Mouse (Mus musculus): Measurements from ENCODE around the gene Tmem216. TPM values are rescaled to one million over a fixed set of nuclear protein-coding genes. Genes with fewer than 3 reads are reported as not detected.

Tmem216 gene
- total and polyA plus RNA-seq, 2 experiments from 2014 or later = 26.9 to 46.4 TPM

DNA sequence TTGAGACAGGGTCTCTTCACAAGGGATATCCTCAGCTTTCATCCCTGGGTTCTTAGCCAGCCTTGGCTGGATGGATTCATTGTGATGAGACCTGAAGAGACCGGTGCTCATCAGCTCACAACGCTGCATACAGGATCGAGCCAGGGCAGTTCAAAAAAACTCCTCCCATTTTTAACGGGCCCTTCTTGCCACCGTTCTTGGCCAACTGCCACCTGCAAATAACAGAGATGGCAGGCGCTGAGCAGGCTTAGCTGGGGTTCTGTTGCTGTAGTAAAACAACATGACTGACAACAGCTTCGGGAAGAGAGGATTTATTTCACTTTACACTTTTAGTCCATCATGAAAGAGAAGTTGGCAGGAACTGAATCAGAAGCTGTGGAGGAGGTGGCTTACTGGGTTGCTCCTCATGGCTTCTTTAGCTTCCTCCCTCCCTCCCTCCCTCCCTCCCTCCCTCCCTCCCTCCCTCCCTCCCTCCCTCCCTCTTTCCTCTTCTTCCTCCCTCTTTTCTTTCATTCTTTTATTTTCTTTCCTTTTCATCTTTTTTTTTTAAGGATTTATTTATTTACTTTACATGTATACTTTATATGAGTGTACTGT, 27.6 kb upstream of the Tmem216 start:
- WGBS = 27% methylated on average over 7 of the region's 7 CpGs
- Histone ChIP-seq H3K4me3 (ENCODE audit: low read depth, low read length) (no peak overlapping the region), H3K27me3 (ENCODE audit: insufficient read depth, low read length) (no peaks in the 10 kb centered on the region), H3K4me2 (ENCODE audit: low read depth) (no peak overlapping the region), H3K27ac (ENCODE audit: low read depth, low read length) (no peak overlapping the region), H3K4me1 (ENCODE audit: insufficient read depth) (peaks cover 2% of the 10 kb centered on the region; the same call in 1 of the 2 replicates), H3K9me3 (ENCODE audit: low read length) (no peaks in the 10 kb centered on the region), H3K9ac (no peak overlapping the region), H3K36me3 (ENCODE audit: insufficient read depth) (peaks cover 1% of the 10 kb centered on the region; the same call in 1 of the 2 replicates)
- ATAC-seq (no peak), DNase-seq (peak; percentile 9)
- TF ChIP-seq CTCF (IDR thresholded peaks at IDR 0.05; ENCODE audit: low read depth) = no peak

DNA sequence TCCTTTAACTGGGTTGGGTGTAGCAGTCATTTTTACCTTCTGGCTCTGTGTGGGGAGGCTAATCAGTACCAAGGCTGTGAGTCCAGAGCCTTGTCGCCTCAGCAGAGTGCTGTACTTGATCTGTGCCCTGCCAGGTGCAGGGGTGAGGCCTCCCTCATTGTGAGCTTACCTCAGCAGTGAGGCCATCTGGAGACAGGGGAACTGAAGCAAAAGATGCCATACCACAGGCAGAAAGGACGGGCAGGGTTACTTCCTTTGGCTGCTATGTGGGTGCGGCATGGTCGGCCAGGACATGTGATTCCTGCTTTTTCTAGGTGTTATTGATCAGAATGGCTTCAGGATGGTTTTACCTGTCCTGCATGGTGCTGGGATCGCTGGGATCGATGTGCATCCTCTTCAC, 25.9 kb upstream of the Tmem216 start:
- Histone ChIP-seq H3K4me1 (ENCODE audit: insufficient read depth) (peaks cover 13% of the 10 kb centered on the region), H3K9me3 (ENCODE audit: low read length) (no peaks in the 10 kb centered on the region), H3K4me2 (ENCODE audit: low read depth) (no peak overlapping the region), H3K36me3 (ENCODE audit: insufficient read depth) (no peaks in the 10 kb centered on the region), H3K9ac (no peak overlapping the region), H3K27me3 (ENCODE audit: insufficient read depth, low read length) (no peaks in the 10 kb centered on the region), H3K27ac (ENCODE audit: low read depth, low read length) (no peak overlapping the region), H3K4me3 (ENCODE audit: low read depth, low read length) (no peak overlapping the region)
- ATAC-seq (no peak), DNase-seq (no peak)
- WGBS = 90% methylated on average over 6 of the region's 6 CpGs
- no peak for TF ChIP-seq CTCF (IDR thresholded peaks at IDR 0.05; ENCODE audit: low read depth)

DNA sequence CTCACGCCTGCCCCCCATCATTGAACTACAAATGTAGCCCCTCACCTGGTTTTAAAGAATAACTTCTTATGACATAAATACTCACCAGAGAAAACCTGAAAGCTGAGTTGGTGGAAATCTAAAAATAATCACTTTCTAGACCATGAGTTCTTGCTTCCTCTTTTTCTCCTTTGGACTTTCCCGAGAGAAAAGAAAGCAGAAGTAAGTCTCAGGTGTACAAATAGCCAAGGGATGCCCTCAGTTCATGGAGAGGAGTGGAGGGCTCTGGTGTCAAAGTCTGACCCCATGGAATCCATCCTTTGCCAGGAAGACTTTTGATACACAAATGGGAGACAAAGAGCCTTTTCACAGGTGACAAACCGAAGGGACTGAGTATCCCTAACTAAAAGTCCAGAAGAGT, 24.7 kb upstream of the Tmem216 start:
- H3K4me3 ChIP-seq (ENCODE audit: low read depth, low read length) = no peak overlapping the region
- H3K36me3 ChIP-seq (ENCODE audit: insufficient read depth) = no peaks in the 10 kb centered on the region
- 85% methylated on average over 3 of the region's 3 CpGs for WGBS
- DNase-seq (no peak), ATAC-seq (no peak)
- H3K4me2 ChIP-seq (ENCODE audit: low read depth) = no peak overlapping the region
- no peaks in the 10 kb centered on the region for H3K9me3 ChIP-seq (ENCODE audit: low read length)
- no peaks in the 10 kb centered on the region for H3K27me3 ChIP-seq (ENCODE audit: insufficient read depth, low read length)
- no peak overlapping the region for H3K27ac ChIP-seq (ENCODE audit: low read depth, low read length)
- no peak for TF ChIP-seq CTCF (IDR thresholded peaks at IDR 0.05; ENCODE audit: low read depth)
- H3K9ac ChIP-seq = no peak overlapping the region
- peaks cover 21% of the 10 kb centered on the region for H3K4me1 ChIP-seq (ENCODE audit: insufficient read depth)

DNA sequence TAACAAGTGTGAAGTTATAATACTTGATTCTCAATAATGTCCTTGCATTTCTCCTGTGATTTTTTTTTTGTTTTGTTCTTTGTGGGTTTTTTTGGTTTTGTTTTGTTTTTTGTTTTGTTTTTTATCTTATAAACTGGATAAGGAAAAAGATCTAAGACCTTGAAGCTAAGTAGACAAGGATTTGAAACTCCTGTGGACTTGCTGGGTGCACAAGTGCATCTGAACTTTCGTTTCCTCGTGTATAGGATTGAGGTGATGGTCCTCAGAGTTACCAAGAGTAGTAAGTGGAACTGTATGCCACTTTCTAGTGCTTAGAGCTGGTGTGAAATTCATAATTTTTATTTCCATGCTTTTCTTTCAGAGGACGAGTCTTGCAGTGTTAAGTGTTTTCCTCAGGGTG, 24.1 kb upstream of the Tmem216 start:
- no peak overlapping the region for H3K4me3 ChIP-seq (ENCODE audit: low read depth, low read length)
- no peaks in the 10 kb centered on the region for H3K27me3 ChIP-seq (ENCODE audit: insufficient read depth, low read length)
- H3K4me1 ChIP-seq (ENCODE audit: insufficient read depth) = peaks cover 21% of the 10 kb centered on the region
- ATAC-seq (no peak), DNase-seq (no peak)
- no peak overlapping the region for H3K27ac ChIP-seq (ENCODE audit: low read depth, low read length)
- TF ChIP-seq CTCF (IDR thresholded peaks at IDR 0.05; ENCODE audit: low read depth) = no peak
- WGBS = 87% methylated on average over 3 of the region's 3 CpGs
- no peak overlapping the region for H3K9ac ChIP-seq
- no peak overlapping the region for H3K4me2 ChIP-seq (ENCODE audit: low read depth)
- H3K36me3 ChIP-seq (ENCODE audit: insufficient read depth) = peaks cover 1% of the 10 kb centered on the region; the same call in 1 of the 2 replicates
- H3K9me3 ChIP-seq (ENCODE audit: low read length) = no peaks in the 10 kb centered on the region

DNA sequence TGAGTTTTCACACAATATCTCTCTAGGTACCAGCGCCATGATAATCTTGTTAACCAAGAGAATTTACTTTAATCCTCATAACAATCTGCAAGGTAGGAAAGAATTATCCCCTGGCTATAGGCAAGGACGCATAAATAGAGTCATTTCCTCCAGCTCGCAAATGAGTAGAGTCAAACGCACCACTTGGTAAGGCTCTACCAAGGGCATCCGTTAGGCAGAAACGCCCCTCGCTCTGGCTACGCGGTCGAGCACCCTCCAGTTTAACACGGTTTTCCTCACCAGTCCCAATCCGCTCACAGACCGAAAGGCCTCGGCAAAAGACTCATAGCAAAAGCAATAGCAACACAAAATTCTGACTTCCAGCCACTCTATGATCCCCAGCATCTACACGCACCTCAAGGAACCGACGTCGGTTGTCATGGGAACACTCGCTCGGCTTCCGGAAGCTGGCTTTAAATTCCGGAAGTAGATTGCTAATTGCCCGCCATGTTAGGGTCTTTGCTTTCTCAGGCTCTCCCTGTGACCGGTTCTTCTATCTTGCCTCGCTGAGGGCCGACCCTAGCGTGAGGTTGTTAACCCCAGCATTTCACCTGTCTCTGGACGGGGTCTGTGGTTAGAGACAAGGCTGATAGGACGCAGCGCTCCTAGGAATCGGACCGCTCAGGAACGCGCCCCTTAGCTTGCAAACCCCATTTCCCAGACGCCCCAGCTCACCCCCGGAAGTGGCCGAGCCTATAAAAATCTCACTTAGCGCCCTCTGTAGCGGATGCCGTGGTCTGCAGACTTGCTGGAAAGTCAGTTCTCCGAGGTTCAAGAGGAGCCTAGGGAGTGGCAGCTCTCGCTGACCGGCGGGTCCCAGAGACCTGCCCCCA, 20.9 kb upstream of the Tmem216 start, which contains the start of the genes Cyb561a3 and Tmem138:
Gene Cyb561a3 (plus strand): TSS at position 483 of the 872 bp plus-strand sequence.
Gene Tmem138 (minus strand): TSS at position 673 of the 872 bp plus-strand sequence.
- H3K4me2 ChIP-seq (ENCODE audit: low read depth) = peak within 1 kb of the TSS; percentile 79
- WGBS = under 1% methylated on average over 44 of the region's 44 CpGs
- no peaks in the 10 kb centered on the region for H3K9me3 ChIP-seq (ENCODE audit: low read length)
- peak within 1 kb of the TSS; percentile 70 for H3K9ac ChIP-seq
- ATAC-seq (peak; percentile 96), DNase-seq (peak; percentile 97)
- TF ChIP-seq CTCF (IDR thresholded peaks at IDR 0.05; ENCODE audit: low read depth) = peak; percentile 78
- H3K27me3 ChIP-seq (ENCODE audit: insufficient read depth, low read length) = no peaks in the 10 kb centered on the region
- peaks cover 29% of the 10 kb centered on the region for H3K36me3 ChIP-seq (ENCODE audit: insufficient read depth)
- peak within 1 kb of the TSS; percentile 96 for H3K27ac ChIP-seq (ENCODE audit: low read depth, low read length)
- peaks cover 21% of the 10 kb centered on the region for H3K4me1 ChIP-seq (ENCODE audit: insufficient read depth)
- H3K4me3 ChIP-seq (ENCODE audit: low read depth, low read length) = peak within 1 kb of the TSS; percentile 61

DNA sequence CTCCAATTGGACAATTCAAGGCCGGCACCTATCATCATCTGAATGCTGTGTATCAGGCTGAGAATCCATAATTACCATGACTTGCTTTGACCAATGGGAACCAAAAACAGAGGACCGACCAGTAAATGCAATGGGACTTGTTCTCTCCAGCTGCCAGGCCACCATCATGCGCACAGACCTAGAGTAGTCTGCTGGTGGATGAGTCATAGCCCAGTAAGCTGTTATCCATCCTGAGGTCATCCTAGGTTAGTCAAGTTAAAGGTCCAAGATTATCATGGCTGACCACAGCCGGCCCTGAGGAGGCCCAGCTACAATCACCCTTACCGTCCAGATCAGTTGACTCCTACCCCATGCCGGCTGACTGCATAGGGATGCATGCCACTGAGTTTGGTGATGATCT, 13.6 kb upstream of the Tmem216 start:
- Histone ChIP-seq H3K27ac (ENCODE audit: low read depth, low read length) (no peak overlapping the region), H3K36me3 (ENCODE audit: insufficient read depth) (peaks cover 38% of the 10 kb centered on the region), H3K4me2 (ENCODE audit: low read depth) (no peak overlapping the region), H3K27me3 (ENCODE audit: insufficient read depth, low read length) (no peaks in the 10 kb centered on the region), H3K4me3 (ENCODE audit: low read depth, low read length) (no peak overlapping the region), H3K9me3 (ENCODE audit: low read length) (no peaks in the 10 kb centered on the region), H3K4me1 (ENCODE audit: insufficient read depth) (no peaks in the 10 kb centered on the region), H3K9ac (no peak overlapping the region)
- TF ChIP-seq CTCF (IDR thresholded peaks at IDR 0.05; ENCODE audit: low read depth) = no peak
- DNase-seq (no peak), ATAC-seq (no peak)
- 96% methylated on average over 6 of the region's 6 CpGs for WGBS

DNA sequence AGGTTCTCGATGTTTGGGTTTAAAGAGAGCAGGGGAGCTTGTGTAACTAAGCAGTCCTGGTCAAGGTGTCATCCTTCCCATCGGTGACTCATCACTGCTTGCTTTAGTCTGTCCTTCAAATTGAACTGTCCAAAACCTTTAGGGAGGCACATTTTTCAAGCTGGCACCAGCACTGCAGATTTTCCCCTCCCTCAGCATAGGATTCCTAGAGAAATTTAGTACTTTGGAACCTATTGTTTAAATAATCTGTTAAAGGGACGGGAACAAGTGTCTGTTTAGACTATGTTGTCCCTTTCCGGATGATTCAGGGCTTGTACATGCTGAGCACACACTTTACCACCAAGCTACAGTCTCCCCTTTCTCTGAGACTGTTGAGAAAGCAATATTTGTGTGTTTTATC, 9.2 kb upstream of the Tmem216 start:
- no peak overlapping the region for H3K9ac ChIP-seq
- 77% methylated on average over 4 of the region's 4 CpGs for WGBS
- no peak for TF ChIP-seq CTCF (IDR thresholded peaks at IDR 0.05; ENCODE audit: low read depth)
- H3K36me3 ChIP-seq (ENCODE audit: insufficient read depth) = no peaks in the 10 kb centered on the region
- no peak overlapping the region for H3K4me3 ChIP-seq (ENCODE audit: low read depth, low read length)
- no peaks in the 10 kb centered on the region for H3K27me3 ChIP-seq (ENCODE audit: insufficient read depth, low read length)
- H3K4me2 ChIP-seq (ENCODE audit: low read depth) = no peak overlapping the region
- ATAC-seq = no peak
- H3K4me1 ChIP-seq (ENCODE audit: insufficient read depth) = no peaks in the 10 kb centered on the region
- no peaks in the 10 kb centered on the region for H3K9me3 ChIP-seq (ENCODE audit: low read length)
- no peak overlapping the region for H3K27ac ChIP-seq (ENCODE audit: low read depth, low read length)
- no peak for DNase-seq

All from forebrain, postnatal 0 days (tissue).